Mouse (Mus musculus) small intestine, adult 2 months (tissue): ENCODE data around the gene Sec22c. TPM values are rescaled to one million over a fixed set of nuclear protein-coding genes. Genes with fewer than 3 reads are reported as not detected.
A peak's percentile ranks its signal among the peaks of the same experiment; 100 is the strongest.

Source experiments
- H3K27ac ChIP-seq: fragments of 200-500 bp; 2 replicates; pipeline ENCODE4 v1.5.1; 2012; ENCODE audit warnings: low read depth, low read length, control low read depth, inconsistent platforms; ENCODE audit not compliant: insufficient read depth
- H3K27me3 ChIP-seq: fragments of 200-500 bp; 2 replicates; pipeline ENCODE4 v1.6.1; 2012; ENCODE audit warnings: mild to moderate bottlenecking, moderate library complexity, low read length, inconsistent platforms; ENCODE audit not compliant: control insufficient read depth, insufficient read depth
- H3K36me3 ChIP-seq: fragments of 200-500 bp; 2 replicates; pipeline ENCODE4 v1.6.1; 2012; ENCODE audit warnings: mild to moderate bottlenecking, low read length, control low read depth, inconsistent platforms; ENCODE audit not compliant: control insufficient read depth, insufficient read depth
- H3K4me1 ChIP-seq: fragments of 200-500 bp; 2 replicates; pipeline ENCODE4 v1.6.1; 2012; ENCODE audit warnings: low read length, inconsistent platforms, mixed read lengths; ENCODE audit not compliant: control insufficient read depth, insufficient read depth, insufficient read length
- H3K4me3 ChIP-seq: fragments of 200-500 bp; 2 replicates; pipeline ENCODE4 v1.5.1; 2012; ENCODE audit warnings: low read depth, mild to moderate bottlenecking, control low read depth, inconsistent platforms, low read length, moderate library complexity
- CTCF ChIP-seq: fragments of 200-500 bp; IDR thresholded peaks from 2 replicates; pipeline ENCODE4 v1.5.1; 2012; ENCODE audit warnings: low read depth, mild to moderate bottlenecking, control low read depth, inconsistent platforms, low read length, moderate library complexity, mixed read lengths; ENCODE audit not compliant: insufficient replicate concordance, insufficient read length; ENCODE audit errors: extremely low read depth
- POLR2A ChIP-seq: fragments of 200-500 bp; IDR thresholded peaks from 2 replicates; pipeline ENCODE4 v1.6.1; 2012; ENCODE audit warnings: low read depth, mild to moderate bottlenecking, control low read depth, inconsistent platforms, low read length, moderate library complexity
- WGBS: fragments of 180-500 bp; shearing (Covaris S2); methylation state at CpG from one replicate; pipeline ENCODE4 v1.1.7; 2018; 5-methylcytosine and 5-hydroxymethylcytosine counted together
- polyA plus RNA-seq: library from polyadenylated mRNA; depleted of rRNA; stranded (reverse); fragments of >200 nt; gene quantifications from 2 replicates; pipeline ENCODE4 v1.2.3, GENCODE M21; 2012

The Sec22c gene
- polyA plus RNA-seq, 1 experiment: 27.0 TPM

GRCm38 (mm10) chr9:121677476-121677875 lies 27.8 kb downstream of the Sec22c start:
- no peak overlapping the region for H3K4me3 ChIP-seq
- no peaks in the 10 kb centered on the region for H3K27me3 ChIP-seq
- H3K27ac ChIP-seq: no peak overlapping the region
- H3K4me1 ChIP-seq: peaks cover 13% of the 10 kb centered on the region; the same call in 1 of the 2 replicates
- H3K36me3 ChIP-seq: peaks cover 8% of the 10 kb centered on the region; the same call in 1 of the 2 replicates
- TF ChIP-seq CTCF (no peak), POLR2A (no peak)
- WGBS: 40% methylated on average over 8 of the region's 8 CpGs

- Histone ChIP-seq H3K27me3 (no peaks in the 10 kb centered on the region), H3K36me3 (peaks cover 5% of the 10 kb centered on the region; the same call in 1 of the 2 replicates), H3K27ac (no peak overlapping the region), H3K4me1 (peaks cover 13% of the 10 kb centered on the region; the same call in 1 of the 2 replicates), H3K4me3 (no peak overlapping the region)
- WGBS: 36% methylated on average over 4 of the region's 4 CpGs
- TF ChIP-seq CTCF (no peak), POLR2A (no peak)
Measured at GRCm38 (mm10) chr9:121677069-121677468, 28.2 kb downstream of the Sec22c start.

- no peak overlapping the region for H3K27ac ChIP-seq
- TF ChIP-seq POLR2A (no peak), CTCF (no peak)
- peaks cover 10% of the 10 kb centered on the region for H3K36me3 ChIP-seq
- H3K4me1 ChIP-seq: peaks cover 11% of the 10 kb centered on the region; the same call in 1 of the 2 replicates
- WGBS: 88% methylated on average over 2 of the region's 2 CpGs
- no peak overlapping the region for H3K4me3 ChIP-seq
- H3K27me3 ChIP-seq: no peaks in the 10 kb centered on the region
Measured at GRCm38 (mm10) chr9:121675556-121675955, 29.7 kb downstream of the Sec22c start.

GRCm38 (mm10) chr9:121675011-121675410 lies 30.3 kb downstream of the Sec22c start:
- peaks cover 13% of the 10 kb centered on the region for H3K36me3 ChIP-seq
- H3K27ac ChIP-seq: no peak overlapping the region
- H3K4me3 ChIP-seq: peak overlapping the region; percentile 15
- H3K27me3 ChIP-seq: no peaks in the 10 kb centered on the region
- H3K4me1 ChIP-seq: peaks cover 9% of the 10 kb centered on the region; the same call in 1 of the 2 replicates
- WGBS: 74% methylated on average over 9 of the region's 9 CpGs
- TF ChIP-seq CTCF (no peak), POLR2A (no peak)

- Histone ChIP-seq H3K36me3 (peaks cover 20% of the 10 kb centered on the region), H3K27ac (no peak overlapping the region), H3K4me3 (no peak overlapping the region), H3K27me3 (no peaks in the 10 kb centered on the region), H3K4me1 (peaks cover 7% of the 10 kb centered on the region; the same call in 1 of the 2 replicates)
- TF ChIP-seq POLR2A (no peak), CTCF (no peak)
- 92% methylated on average over 5 of the region's 5 CpGs for WGBS
Measured at GRCm38 (mm10) chr9:121673716-121674115, 31.6 kb downstream of the Sec22c start.

GRCm38 (mm10) chr9:121672311-121672710 lies 33.0 kb downstream of the Sec22c start:
- no peak for TF ChIP-seq POLR2A
- no peak for TF ChIP-seq CTCF
- Histone ChIP-seq H3K27ac (no peak overlapping the region), H3K4me3 (no peak overlapping the region), H3K36me3 (peaks cover 29% of the 10 kb centered on the region), H3K27me3 (no peaks in the 10 kb centered on the region), H3K4me1 (peaks cover 3% of the 10 kb centered on the region; the same call in 1 of the 2 replicates)
- WGBS: 51% methylated on average over 5 of the region's 5 CpGs

- Histone ChIP-seq H3K36me3 (peaks cover 35% of the 10 kb centered on the region), H3K27ac (no peak overlapping the region), H3K4me1 (no peaks in the 10 kb centered on the region), H3K27me3 (no peaks in the 10 kb centered on the region), H3K4me3 (no peak overlapping the region)
- WGBS: 40% methylated on average over 7 of the region's 7 CpGs
- TF ChIP-seq POLR2A: no peak
- peak; percentile 78; the same call in 1 of the 2 replicates for TF ChIP-seq CTCF
Measured at GRCm38 (mm10) chr9:121671300-121671699, 34.0 kb downstream of the Sec22c start.
